Mouse (Mus musculus): ENCODE measurements around the gene Rbms1. TPM values are rescaled to one million over a fixed set of nuclear protein-coding genes. Genes with fewer than 3 reads are reported as not detected.
A peak's percentile ranks its signal among the peaks of the same experiment; 100 is the strongest.

The Rbms1 gene
- polyA plus RNA-seq, 1 experiment from 2014 or later: 146 TPM

- Histone ChIP-seq H3K27me3 (ENCODE audit: control insufficient read depth, insufficient read depth, low read length) (no peaks in the 10 kb centered on the region), H3K27ac (ENCODE audit: low read length) (peak overlapping the region; percentile 21; the same call in 1 of the 2 replicates), H3K4me3 (ENCODE audit: low read depth, low read length) (no peak overlapping the region), H3K4me1 (ENCODE audit: control insufficient read depth, insufficient read depth, low read length) (0 out of 2 replicates have a peak, but pooled peaks cover 7% of the 10 kb centered on the region), H3K9ac (replicated peaks; ENCODE audit: low read depth, low read length) (no peak overlapping the region), H3K9me3 (ENCODE audit: control insufficient read depth, low read depth, low read length) (peaks cover 2% of the 10 kb centered on the region), H3K36me3 (ENCODE audit: control insufficient read depth, insufficient read depth, low read length) (peaks cover 35% of the 10 kb centered on the region), H3K4me2 (replicated peaks; ENCODE audit: low read depth, low read length) (no peak overlapping the region)
- no peak for ATAC-seq (ENCODE audit: insufficient number of reproducible peaks, insufficient read depth, low FRiP score, low read depth)
- 65% methylated on average over 8 of the region's 8 CpGs for WGBS
These were observed 196.6 kb downstream of the Rbms1 start for GRCm38 (mm10) chr2:60766420-60766819.

GRCm38 (mm10) chr2:60756218-60756617 is 206.8 kb downstream of the Rbms1 start:
- 88% methylated on average over 9 of the region's 9 CpGs for WGBS
- ATAC-seq (ENCODE audit: insufficient number of reproducible peaks, insufficient read depth, low FRiP score, low read depth): no peak
- Histone ChIP-seq H3K9me3 (ENCODE audit: control insufficient read depth, low read depth, low read length) (no peaks in the 10 kb centered on the region), H3K4me2 (replicated peaks; ENCODE audit: low read depth, low read length) (no peak overlapping the region), H3K4me3 (ENCODE audit: low read depth, low read length) (no peak overlapping the region), H3K9ac (replicated peaks; ENCODE audit: low read depth, low read length) (no peak overlapping the region), H3K27ac (ENCODE audit: low read length) (no peak overlapping the region), H3K36me3 (ENCODE audit: control insufficient read depth, insufficient read depth, low read length) (peaks cover 35% of the 10 kb centered on the region), H3K27me3 (ENCODE audit: control insufficient read depth, insufficient read depth, low read length) (no peaks in the 10 kb centered on the region), H3K4me1 (ENCODE audit: control insufficient read depth, insufficient read depth, low read length) (no peaks in the 10 kb centered on the region)

DNA sequence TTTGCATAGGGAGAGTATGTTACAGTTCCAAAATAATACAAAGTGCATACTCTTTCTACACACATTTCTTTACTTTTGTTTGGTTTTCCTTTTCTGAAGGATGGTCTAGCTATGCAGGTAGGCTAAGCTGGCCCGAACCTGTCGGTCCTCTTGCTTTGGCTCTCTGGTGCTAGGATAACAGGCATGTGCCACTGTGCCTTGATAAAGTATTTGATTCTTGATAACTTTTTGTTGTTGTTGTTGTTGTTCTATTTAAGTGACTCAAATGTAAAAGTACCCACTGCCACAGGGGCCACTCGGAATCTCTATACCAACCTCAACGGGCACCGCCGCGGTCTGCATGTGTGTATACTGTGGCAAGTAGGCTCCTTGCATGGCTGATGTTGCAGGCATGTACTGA is 207.9 kb downstream of the Rbms1 start:
- H3K4me3 ChIP-seq (ENCODE audit: low read depth, low read length): no peak overlapping the region
- H3K9me3 ChIP-seq (ENCODE audit: control insufficient read depth, low read depth, low read length): no peaks in the 10 kb centered on the region
- no peaks in the 10 kb centered on the region for H3K27me3 ChIP-seq (ENCODE audit: control insufficient read depth, insufficient read depth, low read length)
- no peak for ATAC-seq (ENCODE audit: insufficient number of reproducible peaks, insufficient read depth, low FRiP score, low read depth)
- H3K4me1 ChIP-seq (ENCODE audit: control insufficient read depth, insufficient read depth, low read length): no peaks in the 10 kb centered on the region
- peaks cover 35% of the 10 kb centered on the region for H3K36me3 ChIP-seq (ENCODE audit: control insufficient read depth, insufficient read depth, low read length)
- no peak overlapping the region for H3K9ac ChIP-seq (replicated peaks; ENCODE audit: low read depth, low read length)
- no peak overlapping the region for H3K4me2 ChIP-seq (replicated peaks; ENCODE audit: low read depth, low read length)
- H3K27ac ChIP-seq (ENCODE audit: low read length): no peak overlapping the region
- WGBS: 97% methylated on average over 7 of the region's 7 CpGs

GRCm38 (mm10) chr2:60751274-60751673 is 211.7 kb downstream of the Rbms1 start:
- Histone ChIP-seq H3K4me3 (ENCODE audit: low read depth, low read length) (no peak overlapping the region), H3K36me3 (ENCODE audit: control insufficient read depth, insufficient read depth, low read length) (peaks cover 23% of the 10 kb centered on the region), H3K9ac (replicated peaks; ENCODE audit: low read depth, low read length) (no peak overlapping the region), H3K4me1 (ENCODE audit: control insufficient read depth, insufficient read depth, low read length) (no peaks in the 10 kb centered on the region), H3K27me3 (ENCODE audit: control insufficient read depth, insufficient read depth, low read length) (no peaks in the 10 kb centered on the region), H3K27ac (ENCODE audit: low read length) (no peak overlapping the region), H3K9me3 (ENCODE audit: control insufficient read depth, low read depth, low read length) (no peaks in the 10 kb centered on the region), H3K4me2 (replicated peaks; ENCODE audit: low read depth, low read length) (no peak overlapping the region)
- ATAC-seq (ENCODE audit: insufficient number of reproducible peaks, insufficient read depth, low FRiP score, low read depth): no peak
- 93% methylated on average over 9 of the region's 9 CpGs for WGBS

DNA sequence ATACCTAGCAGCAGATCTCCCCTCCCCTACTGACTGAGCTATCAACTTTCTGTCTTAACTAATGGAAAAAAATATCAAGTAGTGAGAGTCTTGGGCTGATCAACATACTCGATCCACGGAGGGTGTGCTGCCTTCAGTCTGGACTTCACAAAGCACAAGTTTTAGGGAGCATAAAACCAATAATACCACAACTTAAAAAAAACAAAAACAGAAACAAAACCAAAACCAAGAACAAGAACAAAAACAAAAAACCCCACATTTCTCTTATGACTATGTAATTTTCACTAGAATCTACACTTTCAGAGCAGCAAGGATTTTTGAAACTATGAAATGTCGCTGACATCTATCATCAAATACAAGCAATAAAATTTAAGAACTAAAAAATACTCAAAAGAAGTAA is 212.4 kb downstream of the Rbms1 start:
- Histone ChIP-seq H3K36me3 (ENCODE audit: control insufficient read depth, insufficient read depth, low read length) (peaks cover 16% of the 10 kb centered on the region), H3K9me3 (ENCODE audit: control insufficient read depth, low read depth, low read length) (no peaks in the 10 kb centered on the region), H3K27me3 (ENCODE audit: control insufficient read depth, insufficient read depth, low read length) (no peaks in the 10 kb centered on the region), H3K4me1 (ENCODE audit: control insufficient read depth, insufficient read depth, low read length) (no peaks in the 10 kb centered on the region), H3K4me3 (ENCODE audit: low read depth, low read length) (no peak overlapping the region), H3K27ac (ENCODE audit: low read length) (no peak overlapping the region), H3K4me2 (replicated peaks; ENCODE audit: low read depth, low read length) (no peak overlapping the region), H3K9ac (replicated peaks; ENCODE audit: low read depth, low read length) (no peak overlapping the region)
- ATAC-seq (ENCODE audit: insufficient number of reproducible peaks, insufficient read depth, low FRiP score, low read depth): no peak
- 88% methylated on average over 3 of the region's 3 CpGs for WGBS

GRCm38 (mm10) chr2:60748585-60748984 is 214.4 kb downstream of the Rbms1 start:
- Histone ChIP-seq H3K27me3 (ENCODE audit: control insufficient read depth, insufficient read depth, low read length) (no peaks in the 10 kb centered on the region), H3K9me3 (ENCODE audit: control insufficient read depth, low read depth, low read length) (no peaks in the 10 kb centered on the region), H3K27ac (ENCODE audit: low read length) (no peak overlapping the region), H3K9ac (replicated peaks; ENCODE audit: low read depth, low read length) (no peak overlapping the region), H3K4me1 (ENCODE audit: control insufficient read depth, insufficient read depth, low read length) (no peaks in the 10 kb centered on the region), H3K4me3 (ENCODE audit: low read depth, low read length) (no peak overlapping the region), H3K36me3 (ENCODE audit: control insufficient read depth, insufficient read depth, low read length) (peaks cover 6% of the 10 kb centered on the region; the same call in 1 of the 2 replicates), H3K4me2 (replicated peaks; ENCODE audit: low read depth, low read length) (no peak overlapping the region)
- no peak for ATAC-seq (ENCODE audit: insufficient number of reproducible peaks, insufficient read depth, low FRiP score, low read depth)
- 86% methylated on average over 1 of the region's 1 CpGs for WGBS

DNA sequence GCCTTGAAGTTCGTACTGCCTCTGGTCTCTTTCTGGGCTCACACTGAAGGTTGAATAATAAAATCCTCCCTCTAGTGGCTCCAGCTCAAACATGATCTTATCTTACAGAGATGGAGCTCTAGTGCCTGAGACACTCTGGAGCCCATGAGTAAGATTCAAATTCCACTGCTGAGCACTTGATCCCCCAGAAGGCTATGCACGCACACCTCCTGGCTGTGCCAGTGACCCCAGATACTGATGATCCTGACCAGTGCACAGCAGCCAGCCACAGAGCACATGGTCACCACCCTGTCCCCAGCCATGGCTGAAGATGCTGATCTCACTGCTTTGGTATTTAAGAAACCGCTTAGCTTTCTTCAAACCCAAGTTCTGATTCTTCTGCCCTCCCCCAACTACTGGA is 215.4 kb downstream of the Rbms1 start:
- Histone ChIP-seq H3K9me3 (ENCODE audit: control insufficient read depth, low read depth, low read length) (no peaks in the 10 kb centered on the region), H3K27ac (ENCODE audit: low read length) (no peak overlapping the region; the same call in 1 of the 2 replicates), H3K4me1 (ENCODE audit: control insufficient read depth, insufficient read depth, low read length) (no peaks in the 10 kb centered on the region), H3K4me2 (replicated peaks; ENCODE audit: low read depth, low read length) (no peak overlapping the region), H3K36me3 (ENCODE audit: control insufficient read depth, insufficient read depth, low read length) (no peaks in the 10 kb centered on the region; the same call in 1 of the 2 replicates), H3K27me3 (ENCODE audit: control insufficient read depth, insufficient read depth, low read length) (no peaks in the 10 kb centered on the region), H3K9ac (replicated peaks; ENCODE audit: low read depth, low read length) (no peak overlapping the region), H3K4me3 (ENCODE audit: low read depth, low read length) (no peak overlapping the region)
- peak; percentile 60; the same call in 1 of the 2 replicates for ATAC-seq (ENCODE audit: insufficient number of reproducible peaks, insufficient read depth, low FRiP score, low read depth)
- 57% methylated on average over 3 of the region's 3 CpGs for WGBS

DNA sequence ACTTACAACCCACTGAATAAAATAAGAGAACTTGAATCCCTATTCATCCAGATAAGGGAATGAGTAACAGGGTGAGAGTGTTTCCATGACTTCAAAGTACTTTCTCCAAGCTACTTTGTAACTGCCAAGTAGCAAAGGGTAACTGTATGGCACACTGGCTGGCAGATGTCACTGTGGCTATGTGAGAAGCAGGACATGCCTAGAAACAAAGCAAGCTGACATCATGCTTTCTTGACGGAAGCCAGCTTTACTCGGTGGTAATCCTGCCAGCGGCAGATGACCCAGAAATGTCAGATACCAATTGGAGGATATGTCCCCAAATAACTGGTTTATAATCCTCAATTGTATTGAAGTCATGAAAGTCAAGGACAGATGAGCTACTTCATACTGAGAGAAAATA is 218.3 kb downstream of the Rbms1 start:
- no peak for ATAC-seq (ENCODE audit: insufficient number of reproducible peaks, insufficient read depth, low FRiP score, low read depth)

DNA sequence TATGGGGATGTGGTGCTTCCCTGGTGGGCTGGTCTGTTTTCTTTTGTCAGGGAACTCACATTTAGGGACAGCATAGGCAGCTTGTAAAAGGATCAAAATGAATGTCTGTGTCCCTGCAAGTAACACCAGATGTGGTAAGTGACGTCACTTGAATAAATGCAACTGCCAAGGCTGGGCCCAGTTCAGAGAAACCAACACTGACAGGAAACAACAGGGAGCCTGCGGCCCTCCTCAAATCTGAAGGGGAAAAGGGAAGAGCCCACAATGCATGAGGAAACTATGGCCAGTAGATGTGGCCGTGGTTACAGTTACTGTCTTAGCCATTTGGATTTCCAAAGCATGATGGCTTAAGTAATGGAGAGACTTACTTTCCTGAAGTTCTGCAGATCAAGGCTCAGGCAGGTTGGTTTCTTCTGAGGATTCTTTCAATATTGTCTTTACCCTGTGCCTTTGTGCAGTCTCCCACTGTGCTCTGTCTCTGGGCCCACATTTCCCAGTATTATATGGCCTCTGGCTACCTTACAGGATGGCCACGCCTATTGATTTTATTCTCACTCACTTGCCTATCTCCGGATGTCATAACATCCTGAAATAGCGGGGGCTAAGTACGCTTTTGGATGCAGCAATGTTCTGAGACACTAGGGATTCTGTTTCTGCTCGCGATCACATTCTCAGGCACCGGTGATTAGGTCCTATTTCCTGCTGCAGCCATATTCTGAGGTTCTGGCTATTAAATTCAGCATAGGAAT is 223.4 kb downstream of the Rbms1 start:
- 74% methylated on average over 10 of the region's 10 CpGs for WGBS
- Histone ChIP-seq H3K36me3 (ENCODE audit: control insufficient read depth, insufficient read depth, low read length) (no peaks in the 10 kb centered on the region), H3K4me3 (ENCODE audit: low read depth, low read length) (no peak overlapping the region), H3K4me1 (ENCODE audit: control insufficient read depth, insufficient read depth, low read length) (no peaks in the 10 kb centered on the region), H3K4me2 (replicated peaks; ENCODE audit: low read depth, low read length) (no peak overlapping the region), H3K27me3 (ENCODE audit: control insufficient read depth, insufficient read depth, low read length) (no peaks in the 10 kb centered on the region), H3K9me3 (ENCODE audit: control insufficient read depth, low read depth, low read length) (no peaks in the 10 kb centered on the region), H3K27ac (ENCODE audit: low read length) (no peak overlapping the region), H3K9ac (replicated peaks; ENCODE audit: low read depth, low read length) (no peak overlapping the region)
- no peak for ATAC-seq (ENCODE audit: insufficient number of reproducible peaks, insufficient read depth, low FRiP score, low read depth)

More for the DNA sequence above, 218.3 kb downstream of the Rbms1 start:
- WGBS: 77% methylated on average over 3 of the region's 3 CpGs
- Histone ChIP-seq H3K4me2 (replicated peaks; ENCODE audit: low read depth, low read length) (no peak overlapping the region), H3K4me3 (ENCODE audit: low read depth, low read length) (no peak overlapping the region), H3K27me3 (ENCODE audit: control insufficient read depth, insufficient read depth, low read length) (no peaks in the 10 kb centered on the region), H3K4me1 (ENCODE audit: control insufficient read depth, insufficient read depth, low read length) (no peaks in the 10 kb centered on the region), H3K9me3 (ENCODE audit: control insufficient read depth, low read depth, low read length) (no peaks in the 10 kb centered on the region), H3K36me3 (ENCODE audit: control insufficient read depth, insufficient read depth, low read length) (no peaks in the 10 kb centered on the region; the same call in 1 of the 2 replicates), H3K27ac (ENCODE audit: low read length) (no peak overlapping the region), H3K9ac (replicated peaks; ENCODE audit: low read depth, low read length) (no peak overlapping the region)

Data from stomach, embryonic 14.5 days (tissue).